Mouse (Mus musculus) intestine, embryonic 16.5 days (tissue): ENCODE results near the gene Nsmf. TPM values are rescaled to one million over a fixed set of nuclear protein-coding genes. Genes with fewer than 3 reads are reported as not detected.

Experiments used
- ATAC-seq: fragments of 200-750 bp; cut with Nextera tagmentation; 2 replicates; pipeline ENCODE4 v1.8.0; 2017; ENCODE audit warnings: moderate TSS enrichment, moderate library complexity
- H3K27ac ChIP-seq: fragments of 300-500 bp; sonication (generic); 2 replicates; pipeline ENCODE4 v1.5.1; 2014; ENCODE audit warnings: mild to moderate bottlenecking, low read length
- H3K27me3 ChIP-seq: fragments of 300-500 bp; sonication (generic); replicated peaks from 2 replicates; pipeline ENCODE4 v1.6.1; 2014; ENCODE audit warnings: low read length, control low read depth, mixed read lengths; ENCODE audit not compliant: control insufficient read depth, insufficient read depth
- H3K36me3 ChIP-seq: fragments of 300-500 bp; sonication (generic); 2 replicates; pipeline ENCODE4 v1.6.1; 2014; ENCODE audit warnings: low read length, control low read depth; ENCODE audit not compliant: control insufficient read depth, insufficient read depth
- H3K4me1 ChIP-seq: fragments of 300-500 bp; sonication (generic); 2 replicates; pipeline ENCODE4 v1.6.1; 2014; ENCODE audit warnings: low read length, control low read depth, mixed read lengths; ENCODE audit not compliant: control insufficient read depth, insufficient read depth
- H3K4me2 ChIP-seq: fragments of 300-500 bp; sonication (generic); 2 replicates; pipeline ENCODE4 v1.6.1; 2014; ENCODE audit warnings: low read depth, low read length, control low read depth
- H3K4me3 ChIP-seq: fragments of 300-500 bp; sonication (generic); 2 replicates; pipeline ENCODE4 v1.5.1; 2014; ENCODE audit warnings: mild to moderate bottlenecking, low read length
- H3K9ac ChIP-seq: fragments of 300-500 bp; sonication (generic); 2 replicates; pipeline ENCODE4 v1.6.1; 2014; ENCODE audit warnings: low read depth, low read length
- H3K9me3 ChIP-seq: fragments of 300-500 bp; sonication (generic); 2 replicates; pipeline ENCODE4 v1.6.1; 2016; ENCODE audit warnings: low read length, control low read depth; ENCODE audit not compliant: control insufficient read depth
- WGBS: fragments of 180-500 bp; shearing (Covaris S2); extraction: QIAGEN DNeasy Blood & Tissue Kit; methylation state at CpG from one replicate; pipeline ENCODE4 v1.1.7; 2014; 5-methylcytosine and 5-hydroxymethylcytosine counted together
- polyA plus RNA-seq: library from polyadenylated mRNA; unstranded; fragments of >200 nt; fragmentation: Nextera tagmentation; extraction: Ambion mirVana; gene quantifications from 2 replicates; pipeline ENCODE4 v1.2.1, GENCODE M21; 2015

Nsmf gene
- polyA plus RNA-seq, 1 experiment from 2014 or later: 45.5 TPM

GRCm38 (mm10) chr2:25075506-25075905 lies 21.4 kb downstream of the Nsmf start:
- Histone ChIP-seq H3K27ac (no peak overlapping the region), H3K4me2 (no peak overlapping the region), H3K4me3 (no peak overlapping the region), H3K27me3 (no peaks in the 10 kb centered on the region), H3K4me1 (no peaks in the 10 kb centered on the region; the same call in 1 of the 2 replicates), H3K36me3 (no peaks in the 10 kb centered on the region), H3K9ac (no peak overlapping the region), H3K9me3 (no peaks in the 10 kb centered on the region)
- ATAC-seq: no peak
- 67% methylated on average over 4 of the region's 4 CpGs for WGBS

GRCm38 (mm10) chr2:25078967-25079366 lies 24.8 kb downstream of the Nsmf start:
- H3K27me3 ChIP-seq: no peaks in the 10 kb centered on the region
- no peaks in the 10 kb centered on the region for H3K9me3 ChIP-seq
- ATAC-seq: peak; percentile 63
- H3K27ac ChIP-seq: peak overlapping the region; percentile 75
- WGBS: 46% methylated on average over 1 of the region's 1 CpGs
- peaks cover 7% of the 10 kb centered on the region for H3K4me1 ChIP-seq
- no peak overlapping the region for H3K9ac ChIP-seq
- H3K4me3 ChIP-seq: no peak overlapping the region
- H3K4me2 ChIP-seq: peak overlapping the region; percentile 8
- no peaks in the 10 kb centered on the region for H3K36me3 ChIP-seq

GRCm38 (mm10) chr2:25080076-25080475 lies 25.9 kb downstream of the Nsmf start, which contains the start of gene Entpd8:
Gene Entpd8, plus strand, starts transcription at chr2:25080304.
- H3K9ac ChIP-seq: peak within 1 kb of the TSS; percentile 61
- H3K27me3 ChIP-seq: no peaks in the 10 kb centered on the region
- no peaks in the 10 kb centered on the region for H3K36me3 ChIP-seq
- ATAC-seq: peak; percentile 87
- peak within 1 kb of the TSS; percentile 41 for H3K4me3 ChIP-seq
- H3K9me3 ChIP-seq: no peaks in the 10 kb centered on the region
- peaks cover 10% of the 10 kb centered on the region for H3K4me1 ChIP-seq
- H3K4me2 ChIP-seq: peak within 1 kb of the TSS; percentile 48
- peak within 1 kb of the TSS; percentile 87 for H3K27ac ChIP-seq
- WGBS: 46% methylated on average over 5 of the region's 5 CpGs

- WGBS: 67% methylated on average over 4 of the region's 4 CpGs
- H3K27ac ChIP-seq: no peak overlapping the region
- H3K9me3 ChIP-seq: no peaks in the 10 kb centered on the region
- H3K4me3 ChIP-seq: no peak overlapping the region
- ATAC-seq: peak; percentile 24; the same call in 1 of the 2 replicates
- H3K9ac ChIP-seq: no peak overlapping the region
- H3K4me2 ChIP-seq: no peak overlapping the region
- no peaks in the 10 kb centered on the region for H3K36me3 ChIP-seq
- no peaks in the 10 kb centered on the region for H3K27me3 ChIP-seq
- H3K4me1 ChIP-seq: peaks cover 10% of the 10 kb centered on the region
Measured at GRCm38 (mm10) chr2:25083697-25084096, 29.5 kb downstream of the Nsmf start.

- no peaks in the 10 kb centered on the region for H3K36me3 ChIP-seq
- no peak overlapping the region for H3K27ac ChIP-seq
- H3K4me3 ChIP-seq: no peak overlapping the region
- H3K27me3 ChIP-seq: no peaks in the 10 kb centered on the region
- no peak for ATAC-seq
- no peaks in the 10 kb centered on the region for H3K9me3 ChIP-seq
- 86% methylated on average over 5 of the region's 5 CpGs for WGBS
- H3K9ac ChIP-seq: no peak overlapping the region
- H3K4me1 ChIP-seq: peaks cover 10% of the 10 kb centered on the region
- no peak overlapping the region for H3K4me2 ChIP-seq
Measured at GRCm38 (mm10) chr2:25085571-25085970, 31.4 kb downstream of the Nsmf start.

GRCm38 (mm10) chr2:25087842-25088241 lies 33.7 kb downstream of the Nsmf start:
- Histone ChIP-seq H3K4me2 (no peak overlapping the region), H3K4me1 (peaks cover 10% of the 10 kb centered on the region), H3K27me3 (no peaks in the 10 kb centered on the region), H3K36me3 (no peaks in the 10 kb centered on the region), H3K9ac (no peak overlapping the region), H3K4me3 (no peak overlapping the region), H3K27ac (no peak overlapping the region), H3K9me3 (no peaks in the 10 kb centered on the region)
- no peak for ATAC-seq
- 93% methylated on average over 2 of the region's 2 CpGs for WGBS

- Histone ChIP-seq H3K4me1 (peaks cover 10% of the 10 kb centered on the region; the same call in 1 of the 2 replicates), H3K9me3 (no peaks in the 10 kb centered on the region), H3K27ac (no peak overlapping the region), H3K4me2 (no peak overlapping the region), H3K9ac (no peak overlapping the region), H3K27me3 (no peaks in the 10 kb centered on the region), H3K36me3 (no peaks in the 10 kb centered on the region), H3K4me3 (no peak overlapping the region)
- no peak for ATAC-seq
- WGBS: 85% methylated on average over 3 of the region's 3 CpGs
Measured at GRCm38 (mm10) chr2:25088636-25089035, 34.5 kb downstream of the Nsmf start.

- H3K27ac ChIP-seq: peak overlapping the region; percentile 49; the same call in 1 of the 2 replicates
- H3K4me2 ChIP-seq: peak overlapping the region; percentile 49
- no peaks in the 10 kb centered on the region for H3K27me3 ChIP-seq
- no peaks in the 10 kb centered on the region for H3K9me3 ChIP-seq
- ATAC-seq: peak; percentile 40
- peak overlapping the region; percentile 55 for H3K9ac ChIP-seq
- 26% methylated on average over 17 of the region's 17 CpGs for WGBS
- peaks cover 10% of the 10 kb centered on the region; the same call in 1 of the 2 replicates for H3K4me1 ChIP-seq
- peak overlapping the region; percentile 39 for H3K4me3 ChIP-seq
- no peaks in the 10 kb centered on the region for H3K36me3 ChIP-seq
Measured at GRCm38 (mm10) chr2:25094785-25095108, 40.6 kb downstream of the Nsmf start.

- Histone ChIP-seq H3K9me3 (no peaks in the 10 kb centered on the region), H3K27ac (peak within 1 kb of the TSS; percentile 49; the same call in 1 of the 2 replicates), H3K9ac (peak within 1 kb of the TSS; percentile 55), H3K4me3 (peak within 1 kb of the TSS; percentile 39), H3K4me2 (peak within 1 kb of the TSS; percentile 49), H3K36me3 (no peaks in the 10 kb centered on the region), H3K4me1 (peaks cover 10% of the 10 kb centered on the region; the same call in 1 of the 2 replicates), H3K27me3 (no peaks in the 10 kb centered on the region)
- WGBS: 40% methylated on average over 28 of the region's 28 CpGs
- ATAC-seq: peak; percentile 90
Measured at GRCm38 (mm10) chr2:25095109-25095850, 41.1 kb downstream of the Nsmf start, which contains the start of gene Noxa1. Gene Noxa1, minus strand, starts transcription at chr2:25095149.
